Mouse (Mus musculus): ENCODE results near the gene Tsnax.
A peak's percentile ranks its signal among the peaks of the same experiment; 100 is the strongest.

The Tsnax gene

DNA sequence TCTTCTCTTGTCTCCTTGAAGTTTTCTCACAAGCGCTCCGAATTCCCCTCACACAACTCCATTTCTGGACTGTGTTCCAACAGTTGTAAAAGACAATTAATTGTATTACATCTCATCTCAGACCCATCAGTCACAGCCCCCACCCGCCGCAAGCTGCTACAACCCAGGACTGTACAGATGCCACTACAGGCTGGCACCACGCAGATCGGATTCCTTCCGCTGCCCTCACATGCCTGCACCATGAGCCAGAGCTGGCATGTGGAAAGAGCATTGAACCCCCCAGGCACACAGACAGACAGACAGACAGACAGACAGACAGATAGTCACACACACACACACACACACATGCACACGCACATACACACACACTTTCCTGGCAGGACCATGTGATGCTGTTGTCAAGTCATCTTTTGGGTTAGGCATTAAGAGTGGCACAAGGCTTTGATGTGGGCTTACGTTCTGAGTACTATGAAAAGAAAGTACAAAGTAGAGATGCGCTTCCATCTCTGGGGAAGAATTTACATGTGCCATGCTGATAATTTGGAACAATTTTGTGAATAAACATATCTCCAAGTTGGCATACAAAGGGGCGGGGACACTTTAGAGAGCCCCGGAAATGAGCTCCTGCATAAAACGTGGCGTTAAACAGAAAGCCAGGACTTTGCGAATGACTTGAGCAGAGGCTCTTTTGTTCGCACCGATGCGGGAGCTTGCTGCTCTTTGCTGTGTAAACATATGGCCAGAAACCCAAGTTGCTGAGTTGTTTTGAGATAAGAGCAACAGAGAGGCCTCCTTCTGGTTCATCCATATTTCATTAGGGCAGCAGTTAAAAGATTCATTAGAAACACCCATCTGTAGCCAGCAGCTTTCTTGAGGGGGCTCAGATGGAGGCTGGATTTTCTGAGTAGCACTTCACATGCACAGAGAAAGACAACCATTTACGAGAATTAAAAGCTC, 67.9 kb downstream of the Tsnax start:
- DNase-seq (ENCODE audit: low spot score in 2 of 2), result no peak

DNA sequence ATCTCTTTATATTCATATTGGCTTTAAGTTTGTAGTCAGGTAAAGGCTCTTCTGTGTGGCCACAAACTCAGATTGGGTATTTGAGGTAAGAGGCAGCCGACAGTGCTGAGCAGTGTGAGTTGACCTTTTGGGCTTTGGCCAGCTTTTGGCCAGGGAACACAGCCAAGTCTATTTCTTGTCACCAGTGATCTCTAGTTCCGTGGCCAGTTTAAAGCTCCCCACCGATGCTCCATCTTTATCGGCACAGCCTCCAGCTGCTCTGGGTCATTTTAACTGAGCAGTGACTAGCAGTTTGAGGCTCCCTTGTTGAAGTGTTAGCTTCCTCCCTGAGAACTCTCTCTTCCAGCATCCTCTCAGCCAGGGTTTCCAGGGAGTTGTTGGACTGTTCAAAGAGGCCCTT, 70.9 kb downstream of the Tsnax start:
- peak in 1 of 2 experiments; percentile 37 for DNase-seq (ENCODE audit: low spot score in 2 of 2)

All from urinary bladder, postnatal 36 days (tissue).